Mouse (Mus musculus) kidney, adult 9 months (tissue): Measurements from ENCODE around the gene Tox3.

Source experiments
- DNase-seq: peaks from one replicate; pipeline ENCODE4 v3.0.0; 2022

Tox3 gene

GRCm38 (mm10) chr8:90232501-90232900 is 115.6 kb downstream of the Tox3 start:
- no peak for DNase-seq

- DNase-seq = no peak
Measured at GRCm38 (mm10) chr8:90224172-90224571, 124.0 kb downstream of the Tox3 start.

- DNase-seq = no peak
Measured at GRCm38 (mm10) chr8:90209105-90210037, 138.8 kb downstream of the Tox3 start.
